Mouse (Mus musculus): Measurements from ENCODE around the gene Adamts13. TPM values are rescaled to one million over a fixed set of nuclear protein-coding genes. Genes with fewer than 3 reads are reported as not detected.

Adamts13 gene
- total RNA-seq, 4 experiments from 2014 or later, result 1.4 to 4.9 (median 2.1) TPM

DNA sequence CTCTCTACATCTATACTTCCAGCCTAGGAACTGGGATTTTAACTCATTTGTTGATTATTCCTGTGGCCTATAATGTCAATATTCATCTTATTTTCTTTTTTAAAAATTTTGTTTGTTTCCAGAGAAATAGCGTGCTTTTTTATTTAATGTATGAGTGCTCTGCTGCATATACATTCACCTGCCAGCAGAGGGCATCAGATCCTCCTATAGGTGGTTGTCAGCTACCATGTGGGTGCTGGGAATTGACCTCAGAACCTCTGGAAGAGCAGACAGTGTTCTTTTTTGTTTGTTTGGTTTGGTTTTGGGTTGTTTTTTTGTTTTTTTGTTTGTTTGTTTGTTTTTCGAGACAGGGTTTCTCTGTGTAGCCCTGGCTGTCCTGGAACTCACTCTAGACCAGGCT lies 6.0 kb upstream of the Adamts13 start:
- no peak for DNase-seq (ENCODE audit: low spot score in 2 of 2)

DNA sequence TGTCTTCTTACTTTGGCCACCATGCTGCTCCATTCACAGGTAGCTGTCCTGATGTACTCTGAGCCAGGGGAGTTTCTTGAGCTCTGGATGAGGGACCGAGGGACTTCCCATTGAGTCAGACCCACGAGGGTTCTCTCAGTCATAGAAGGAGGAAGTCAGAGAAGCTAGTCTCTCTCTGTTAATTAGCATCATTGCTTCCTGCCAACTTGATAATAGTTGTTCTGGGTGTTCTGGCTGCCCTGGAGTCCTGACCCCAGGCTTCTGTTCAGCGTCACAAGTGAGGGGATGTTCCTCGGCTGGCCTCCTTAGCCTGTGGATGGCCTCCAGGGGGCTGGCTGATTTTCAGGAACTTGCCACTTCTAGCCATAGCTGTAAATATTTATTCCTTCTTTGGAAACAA lies 744 bp downstream of the Adamts13 start:
- no peak for DNase-seq (ENCODE audit: low spot score in 2 of 2)

DNA sequence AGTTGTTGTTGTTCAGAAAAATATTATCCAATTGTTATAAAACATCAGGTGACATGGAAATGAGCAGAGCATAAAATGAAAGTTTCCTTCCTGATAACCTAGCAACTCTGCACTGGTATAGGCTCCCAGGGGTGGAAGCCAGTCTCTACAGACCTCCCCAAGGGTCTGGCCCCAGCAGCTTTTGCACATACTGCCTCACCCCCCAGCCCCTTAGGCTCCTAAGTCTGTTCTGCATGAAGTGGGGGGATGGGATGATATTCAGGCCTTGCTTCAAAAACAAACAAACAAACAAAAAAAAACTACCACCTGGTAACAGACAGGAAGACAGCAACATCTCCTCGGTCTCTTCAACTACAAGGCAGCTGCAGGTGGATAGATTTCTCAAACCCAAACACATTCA lies 7.1 kb downstream of the Adamts13 start:
- no peak for DNase-seq (ENCODE audit: low spot score in 2 of 2)

- DNase-seq (ENCODE audit: low spot score in 2 of 2), result no peak
Measured at GRCm38 (mm10) chr2:26984179-26984578, 11.0 kb downstream of the Adamts13 start.

DNA sequence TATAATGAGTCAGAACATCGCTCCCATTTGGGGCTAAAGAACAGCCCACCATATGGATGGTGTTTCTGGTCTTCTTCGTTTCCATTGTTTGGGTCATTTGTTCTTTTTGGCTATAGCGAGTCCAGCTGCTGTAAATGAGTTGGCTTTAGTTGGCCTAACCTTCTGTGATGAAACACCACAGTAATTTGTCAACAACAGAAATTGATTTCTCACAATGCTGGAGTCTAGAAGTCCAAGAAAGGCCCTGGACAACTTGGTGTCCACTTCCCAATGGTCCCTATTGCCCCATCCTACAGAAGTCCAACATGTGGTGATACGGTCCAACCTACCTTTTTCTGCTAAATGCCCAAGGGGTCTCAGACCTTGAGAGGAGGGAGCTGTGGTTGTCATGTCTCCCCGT lies 11.4 kb downstream of the Adamts13 start:
- no peak for DNase-seq (ENCODE audit: low spot score in 2 of 2)

GRCm38 (mm10) chr2:26993936-26994335 lies 20.7 kb downstream of the Adamts13 start:
- no peak for DNase-seq (ENCODE audit: low spot score in 2 of 2)

DNA sequence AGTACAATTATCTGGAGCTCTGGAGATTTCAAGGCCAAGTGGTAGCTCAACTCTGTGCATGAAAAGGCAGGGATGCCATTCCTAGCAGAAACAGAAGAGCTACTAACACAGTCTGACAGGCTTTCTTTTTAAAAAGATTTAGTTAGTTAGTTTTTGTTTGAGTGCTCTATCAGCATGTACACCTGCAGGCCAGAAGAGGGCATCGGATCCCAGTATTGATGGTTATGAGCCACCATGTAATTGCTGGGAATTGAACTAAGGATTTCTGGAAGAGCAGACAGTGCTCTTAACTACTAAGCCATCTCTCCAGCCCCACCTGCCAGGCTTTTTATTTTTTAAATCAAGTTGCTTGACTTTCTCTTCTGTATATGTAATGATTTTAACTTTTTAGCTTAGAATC lies 24.3 kb downstream of the Adamts13 start:
- DNase-seq (ENCODE audit: low spot score in 2 of 2), result no peak

DNA sequence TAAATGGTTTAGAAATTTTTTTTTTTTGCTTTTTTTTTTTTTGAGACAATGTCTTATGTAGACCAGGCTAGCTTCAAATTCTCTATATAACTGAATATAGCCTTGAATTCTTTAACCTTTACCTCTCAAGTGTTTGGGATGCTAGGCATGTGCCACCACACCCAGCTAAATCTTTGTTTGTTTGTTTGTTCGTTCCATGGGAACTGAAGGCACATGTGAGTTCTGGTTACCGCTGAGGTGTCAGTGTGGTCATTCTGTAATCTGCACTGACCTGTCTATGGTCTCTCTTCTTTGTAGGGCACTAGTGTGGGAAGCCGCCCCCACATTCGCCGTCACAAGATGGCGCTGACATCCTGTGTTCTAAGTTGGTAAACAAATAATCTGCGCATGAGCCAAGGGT lies 24.8 kb downstream of the Adamts13 start:
- DNase-seq (ENCODE audit: low spot score in 2 of 2), result no peak

- DNase-seq (ENCODE audit: low spot score in 2 of 2), result peak; percentile 24 to 29
Measured at GRCm38 (mm10) chr2:27006255-27006654, 33.0 kb downstream of the Adamts13 start.

DNA sequence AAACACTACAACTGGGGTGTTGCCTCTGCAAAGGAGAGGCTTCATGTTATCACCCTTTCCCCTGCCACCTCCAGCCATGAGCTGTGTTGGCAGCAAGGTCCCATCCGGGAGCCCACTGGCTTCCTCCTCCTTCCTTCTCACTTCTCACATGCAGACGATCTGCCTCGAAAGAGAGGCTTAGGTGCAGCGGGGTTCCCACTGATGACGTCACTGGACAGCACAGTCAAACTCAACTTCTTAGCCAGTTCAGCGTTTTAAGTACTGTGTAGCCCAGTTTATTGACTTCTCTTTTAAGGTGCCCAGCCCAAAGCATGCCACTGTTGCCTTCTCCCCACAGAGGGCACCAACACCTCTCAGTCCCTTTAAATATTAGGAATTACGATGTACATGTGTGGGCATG lies 34.5 kb downstream of the Adamts13 start:
- no peak for DNase-seq (ENCODE audit: low spot score in 2 of 2)

- peak; percentile 68 to 73 for DNase-seq (ENCODE audit: low spot score in 2 of 2)
Measured at GRCm38 (mm10) chr2:27009714-27010244, 36.6 kb downstream of the Adamts13 start, which contains the start of gene Cacfd1. Gene Cacfd1, plus strand, starts transcription at chr2:27009926.

GRCm38 (mm10) chr2:27017802-27018201 lies 44.6 kb downstream of the Adamts13 start:
- DNase-seq (ENCODE audit: low spot score in 2 of 2), result peak; percentile 65 to 75

DNA sequence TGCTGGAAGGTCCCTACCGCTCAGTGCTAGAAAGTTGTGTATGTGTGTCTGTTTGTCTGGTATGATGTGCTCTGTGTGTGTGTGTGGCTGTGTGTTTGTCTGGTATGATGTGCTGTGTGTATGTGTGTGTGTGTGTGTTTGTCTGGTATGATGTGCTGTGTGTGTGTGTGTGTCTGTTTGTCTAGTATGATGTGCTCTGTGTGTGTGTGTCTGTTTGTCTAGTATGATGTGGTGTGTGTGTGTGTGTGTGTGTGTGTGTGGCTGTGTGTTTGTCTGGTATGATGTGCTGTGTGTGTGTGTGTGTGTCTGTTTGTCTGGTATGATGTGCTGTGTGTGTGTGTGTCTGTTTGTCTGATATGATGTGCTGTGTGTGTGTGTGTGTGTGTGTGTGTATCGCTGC lies 46.3 kb downstream of the Adamts13 start:
- no peak for DNase-seq (ENCODE audit: low spot score in 2 of 2)

DNA sequence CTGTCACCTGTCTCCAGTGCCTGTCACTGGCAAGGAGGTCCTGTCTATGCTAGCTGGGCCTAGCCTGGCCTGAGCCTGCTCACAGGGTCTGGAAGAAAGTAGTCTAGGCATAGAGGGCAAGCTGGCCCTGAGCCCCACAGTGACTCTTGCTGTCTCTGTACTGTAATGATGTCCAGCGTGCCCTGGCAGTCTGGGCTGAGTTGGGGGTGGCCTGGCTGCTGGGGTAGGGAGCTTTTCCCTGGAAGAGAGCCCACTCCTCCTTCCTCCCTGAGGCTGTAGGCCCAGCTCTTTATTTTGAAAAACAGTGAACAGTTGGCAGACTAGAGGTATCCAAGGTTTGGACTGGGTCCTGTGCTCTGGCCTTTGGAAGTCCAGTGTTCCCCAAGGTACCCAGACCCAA lies 47.9 kb downstream of the Adamts13 start:
- no peak for DNase-seq (ENCODE audit: low spot score in 2 of 2)

DNA sequence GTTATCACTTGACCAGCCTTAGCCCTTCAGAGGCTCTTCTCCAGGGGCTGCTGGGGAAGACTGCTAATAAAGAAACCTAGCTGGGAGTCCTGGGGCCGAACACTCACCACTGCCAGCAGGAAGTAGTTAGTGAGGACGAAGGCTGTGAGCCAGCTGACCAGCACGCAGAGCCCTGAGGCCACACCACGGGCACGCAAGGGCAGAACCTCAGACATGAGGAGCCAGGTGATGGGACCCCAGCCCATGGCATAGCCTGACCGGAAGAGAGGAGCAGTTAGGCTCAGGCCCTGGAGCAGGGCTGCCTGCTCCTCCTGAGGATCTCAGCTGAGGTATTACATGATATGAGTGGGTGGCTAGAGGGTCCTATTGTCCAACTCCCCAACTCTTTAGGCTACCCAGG lies 49.4 kb downstream of the Adamts13 start:
- no peak for DNase-seq (ENCODE audit: low spot score in 2 of 2)

DNA sequence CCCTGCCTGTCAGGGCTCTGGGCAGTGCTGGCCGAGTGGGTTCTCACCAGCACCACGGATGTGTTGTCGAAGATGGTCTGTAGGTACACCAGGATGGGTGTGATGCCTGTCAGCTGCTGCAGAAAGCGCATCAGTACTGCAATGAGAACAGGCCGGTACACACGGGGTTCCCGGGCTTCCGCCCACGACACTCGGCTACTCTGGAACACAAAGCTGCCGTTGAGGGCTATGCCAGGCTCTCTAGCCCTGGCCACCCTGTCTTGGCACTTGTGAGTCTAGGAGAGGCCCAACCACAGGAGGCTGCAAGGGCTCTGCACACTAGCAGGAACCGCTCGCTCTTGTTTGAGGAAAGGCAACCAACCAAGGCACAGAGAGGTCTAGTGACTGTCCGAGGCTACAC lies 50.9 kb downstream of the Adamts13 start:
- DNase-seq (ENCODE audit: low spot score in 2 of 2), result no peak

DNA sequence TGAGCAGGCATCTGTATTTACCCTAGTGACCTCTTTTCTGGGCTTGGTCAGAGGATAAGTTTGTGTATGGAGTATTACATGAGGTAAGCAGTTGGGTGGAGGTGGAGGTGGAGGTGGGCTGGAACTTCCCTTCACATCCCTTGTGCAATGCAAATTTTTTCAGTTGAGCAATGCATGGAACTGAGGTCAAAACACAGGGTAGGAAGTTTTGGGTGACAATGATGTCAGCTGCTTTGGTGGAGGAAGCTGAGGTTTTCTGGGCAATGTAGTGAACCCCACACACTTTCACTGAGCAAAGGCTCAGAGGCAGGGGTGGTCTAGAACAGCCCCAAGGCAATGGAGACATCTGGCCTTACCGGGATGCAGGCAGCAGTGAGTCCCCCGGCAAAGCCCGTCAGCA lies 52.3 kb downstream of the Adamts13 start:
- no peak for DNase-seq (ENCODE audit: low spot score in 2 of 2)

GRCm38 (mm10) chr2:27026332-27026731 lies 53.1 kb downstream of the Adamts13 start:
- DNase-seq (ENCODE audit: low spot score in 2 of 2), result no peak

DNA sequence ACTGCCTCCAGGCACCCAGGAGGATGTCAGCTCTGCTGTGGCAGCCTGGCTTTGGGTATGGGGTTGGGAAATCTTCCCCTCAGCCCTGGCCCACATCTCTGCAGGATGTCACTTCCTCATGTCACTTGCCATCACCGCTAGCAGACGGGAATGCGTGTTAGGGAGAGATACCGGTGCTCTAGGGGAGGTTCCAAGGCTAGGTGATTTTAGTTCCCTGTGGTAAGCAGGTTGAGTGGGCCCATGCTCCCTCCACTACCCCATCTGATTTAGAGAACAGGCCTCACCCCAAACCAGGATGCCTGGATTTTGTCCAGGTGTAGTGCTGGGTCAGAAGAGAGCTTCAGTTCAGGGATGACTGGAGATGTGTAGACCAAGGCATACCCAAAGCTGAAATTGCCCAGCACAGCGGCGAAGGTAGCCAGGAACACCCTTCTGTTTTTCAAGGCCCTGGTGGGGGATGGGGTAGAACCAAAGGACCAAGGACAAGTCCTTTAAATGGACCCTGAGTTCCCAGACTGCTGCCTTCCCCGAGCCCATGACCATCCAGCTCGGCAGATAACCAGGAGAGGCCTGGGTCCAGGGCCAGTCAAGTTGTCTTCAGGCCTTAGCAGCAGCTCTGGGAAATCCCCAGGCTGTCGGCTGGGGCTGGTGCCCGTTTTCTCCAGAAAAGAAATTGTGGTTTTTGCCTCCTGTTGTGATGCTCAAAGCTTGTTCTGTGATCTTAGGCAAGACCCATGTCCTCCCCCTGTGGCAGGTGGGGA lies 53.8 kb downstream of the Adamts13 start:
- no peak for DNase-seq (ENCODE audit: low spot score in 2 of 2)

GRCm38 (mm10) chr2:27027618-27028436 lies 54.6 kb downstream of the Adamts13 start, which contains the start of gene Slc2a6:
Gene Slc2a6, minus strand, starts transcription at chr2:27027998.
- DNase-seq (ENCODE audit: low spot score in 2 of 2), result peak; percentile 90 to 91

GRCm38 (mm10) chr2:27028437-27029015 lies 55.3 kb downstream of the Adamts13 start:
- DNase-seq (ENCODE audit: low spot score in 2 of 2), result no peak

- DNase-seq (ENCODE audit: low spot score in 2 of 2), result no peak
Measured at GRCm38 (mm10) chr2:27032361-27032760, 59.1 kb downstream of the Adamts13 start.

Data from layer of hippocampus, adult 8-10 months (tissue).